Mouse (Mus musculus): Measurements from ENCODE around the gene Pphln1. TPM values are rescaled to one million over a fixed set of nuclear protein-coding genes. Genes with fewer than 3 reads are reported as not detected.

Gene Pphln1
- polyA plus RNA-seq (2015; fragmentation: Illumina TruSeq; extraction: RNeasy Lipid Tissue Mini Kit (QIAGEN cat#74804); ENCODE audit: insufficient read depth, low replicate concordance), result 45.3 TPM

DNA sequence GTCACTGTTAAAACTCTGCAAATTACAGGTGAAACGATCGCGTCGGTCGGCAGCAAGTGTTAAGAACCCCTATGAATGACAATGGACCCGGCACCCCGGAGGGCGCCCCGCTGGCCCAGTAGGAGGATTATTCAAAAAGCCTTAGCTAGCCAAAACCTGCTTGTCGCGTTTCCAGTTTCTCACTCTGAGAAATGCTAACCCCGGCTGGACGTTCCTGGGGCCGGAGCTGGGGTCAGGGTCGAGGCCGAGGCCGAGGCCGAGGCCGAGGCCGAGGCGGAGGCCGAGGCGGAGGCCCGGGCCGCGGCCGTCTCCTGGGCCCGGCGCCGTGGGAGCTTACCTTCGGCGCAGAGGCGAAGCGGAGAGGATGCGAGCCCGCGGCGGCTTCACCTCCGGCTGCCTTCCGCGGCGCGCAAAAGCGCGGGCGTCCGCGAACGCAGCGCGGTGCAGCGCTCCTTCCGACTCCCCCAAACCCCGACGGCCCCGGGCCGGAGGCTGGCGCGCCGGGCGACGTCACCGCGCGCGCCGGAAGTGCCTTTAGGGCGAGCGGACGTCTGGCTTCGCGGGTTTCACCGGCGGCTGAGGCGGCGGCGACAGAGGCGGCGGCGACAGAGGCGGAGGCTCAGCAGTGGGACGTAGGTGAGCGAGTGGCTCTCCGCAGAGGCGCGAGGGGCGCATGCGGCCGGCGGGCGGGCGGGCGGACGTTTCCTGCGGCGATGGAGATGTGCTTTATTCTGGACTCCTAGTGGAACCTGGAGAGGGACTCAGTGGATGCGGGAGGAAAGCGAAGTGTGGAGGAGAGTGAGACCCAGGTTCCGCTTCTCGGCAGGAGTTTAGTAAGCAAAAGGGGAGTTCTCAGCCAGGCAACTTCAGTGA is at the start of gene Pphln1, which contains the start of gene Zcrb1:
Gene Pphln1, plus strand, starts transcription at position 525 of the 873 bp plus-strand sequence.
Gene Zcrb1, minus strand, starts transcription at position 509 of the 873 bp plus-strand sequence.

Other genes with a start within 250 kb of the Pphln1 start
- gene Gxylt1, start 123.2 kb upstream of the Pphln1 start, polyA plus RNA-seq (2015; fragmentation: Illumina TruSeq; extraction: RNeasy Lipid Tissue Mini Kit (QIAGEN cat#74804); ENCODE audit: insufficient read depth, low replicate concordance), result 37.7 TPM
- 24.9 TPM for gene Yaf2, start 61.4 kb upstream of the Pphln1 start, polyA plus RNA-seq (2015; fragmentation: Illumina TruSeq; extraction: RNeasy Lipid Tissue Mini Kit (QIAGEN cat#74804); ENCODE audit: insufficient read depth, low replicate concordance)
- 146 TPM for gene Zcrb1, start within 50 bp of the Pphln1 start, polyA plus RNA-seq (2015; fragmentation: Illumina TruSeq; extraction: RNeasy Lipid Tissue Mini Kit (QIAGEN cat#74804); ENCODE audit: insufficient read depth, low replicate concordance)
- gene Prickle1, start 197.5 kb downstream of the Pphln1 start, polyA plus RNA-seq (2015; fragmentation: Illumina TruSeq; extraction: RNeasy Lipid Tissue Mini Kit (QIAGEN cat#74804); ENCODE audit: insufficient read depth, low replicate concordance), result 5.7 TPM